Mouse (Mus musculus): ENCODE measurements at regions not wholly inside any gene's neighbourhood (a gene's known extent, or its start where the extent isn't known, plus 50 kb on each side); places are given as distances from the start of the nearest gene placed in this dataset.

DNA sequence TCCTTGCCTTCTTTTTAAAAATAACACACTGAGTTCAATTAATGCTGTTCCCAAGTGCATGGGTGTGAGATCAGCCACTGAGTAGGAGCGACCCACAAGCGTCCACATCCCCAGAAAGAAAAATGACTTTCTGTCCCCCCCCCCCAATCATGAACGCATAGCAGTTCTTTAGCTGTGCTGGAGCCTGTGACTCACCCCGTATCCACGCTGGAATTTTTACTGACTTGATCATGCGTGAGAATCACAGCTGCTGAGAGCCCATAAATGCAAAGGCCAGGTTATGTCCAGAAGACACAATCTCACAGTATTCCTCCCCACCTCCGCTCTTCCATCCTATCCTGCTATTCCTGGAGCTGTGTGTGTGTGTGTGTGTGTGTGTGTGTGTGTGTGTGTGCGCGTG is 53.3 kb downstream of the Fos start:
- DNase-seq (ENCODE audit: low read depth), result no peak

GRCm38 (mm10) chr12:85531638-85532037 is 57.9 kb downstream of the Fos start:
- DNase-seq (ENCODE audit: low read depth), result no peak

GRCm38 (mm10) chr12:85532221-85532612 is 58.5 kb downstream of the Fos start:
- no peak for DNase-seq (ENCODE audit: low read depth)

GRCm38 (mm10) chr12:85532613-85533460 is 59.1 kb downstream of the Fos start:
- DNase-seq (ENCODE audit: low read depth), result peak; percentile 50

DNA sequence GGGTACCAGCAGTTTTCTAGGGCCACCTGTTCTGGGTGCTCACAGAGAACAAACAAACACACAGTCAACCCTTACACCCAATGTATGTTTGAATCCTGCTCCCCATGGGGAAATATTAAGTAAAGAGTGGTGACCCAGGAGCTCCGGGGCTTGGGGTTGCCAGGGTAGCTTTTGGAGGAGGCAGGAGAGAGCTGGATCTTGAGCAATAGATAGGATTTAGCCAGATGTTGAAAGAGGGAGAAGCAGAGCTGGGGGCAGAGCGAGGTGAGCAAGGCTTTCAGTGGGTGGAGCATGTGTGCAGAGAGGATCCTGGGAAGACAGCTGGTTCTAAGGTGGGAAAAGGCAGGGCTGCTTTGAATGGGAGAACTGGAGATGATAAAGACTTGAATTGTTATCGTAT is 59.9 kb downstream of the Fos start:
- DNase-seq (ENCODE audit: low read depth), result no peak

- no peak for DNase-seq (ENCODE audit: low read depth)
Observed at GRCm38 (mm10) chr12:85539423-85539822, 59.4 kb upstream of the Jdp2 start.

DNA sequence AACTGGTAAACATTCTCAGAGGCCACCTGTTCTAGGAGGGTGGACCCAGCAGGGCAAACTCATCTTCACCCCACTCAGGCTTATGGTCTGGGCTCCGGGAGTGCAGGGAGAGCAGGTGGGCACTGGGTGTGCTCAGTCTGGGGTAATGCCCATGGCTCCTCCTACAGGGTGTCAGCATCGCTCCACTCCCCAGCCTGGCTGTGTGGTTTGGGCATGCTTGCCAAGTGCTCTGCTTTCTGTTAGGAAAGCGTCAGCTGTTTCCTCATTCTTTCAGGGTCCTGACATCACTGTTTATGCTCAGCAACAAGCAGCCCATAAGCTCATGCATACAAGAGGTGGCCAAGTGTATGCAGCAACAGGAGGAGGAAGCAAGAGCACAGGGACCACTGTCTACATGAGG is 57.7 kb upstream of the Jdp2 start:
- DNase-seq (ENCODE audit: low read depth), result peak; percentile 50

GRCm38 (mm10) chr12:85542881-85543280 is 55.9 kb upstream of the Jdp2 start:
- DNase-seq (ENCODE audit: low read depth), result no peak

- DNase-seq (ENCODE audit: low read depth), result no peak
Observed at GRCm38 (mm10) chr12:85543520-85543919, 55.3 kb upstream of the Jdp2 start.

- DNase-seq (ENCODE audit: low read depth), result no peak
Observed at GRCm38 (mm10) chr12:85544801-85545200, 54.0 kb upstream of the Jdp2 start.

DNA sequence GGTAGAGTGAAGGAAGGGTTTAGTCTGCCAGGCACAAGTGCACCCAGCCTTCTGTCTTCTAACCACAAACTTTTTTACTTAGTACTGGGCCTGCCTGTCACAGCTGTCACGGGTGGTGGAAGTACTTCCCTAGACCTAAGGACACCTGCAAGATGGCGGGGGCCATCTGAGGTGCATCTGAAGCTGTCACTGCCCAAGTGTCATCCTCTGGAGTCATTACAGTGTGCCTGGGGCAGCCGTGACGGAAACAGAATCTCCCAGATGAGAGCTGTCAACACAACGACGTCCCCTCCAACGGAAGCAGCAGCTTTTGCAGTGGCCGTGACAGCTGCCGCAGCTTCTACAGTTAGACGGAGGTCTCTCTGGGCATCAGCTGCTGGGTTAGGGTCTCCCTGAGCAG is 53.1 kb upstream of the Jdp2 start:
- DNase-seq (ENCODE audit: low read depth), result no peak

- DNase-seq (ENCODE audit: low read depth), result no peak
Observed at GRCm38 (mm10) chr12:85548076-85548475, 50.8 kb upstream of the Jdp2 start.
